Mouse (Mus musculus) common myeloid progenitor, adult 5-6 weeks (primary cell): Measurements from ENCODE around the gene Pdzd7. TPM values are rescaled to one million over a fixed set of nuclear protein-coding genes. Genes with fewer than 3 reads are reported as not detected.

Source experiments
- ATAC-seq: replicated peaks from 2 replicates; pipeline ENCODE4 v1.8.0; 2016; ENCODE audit warnings: low read depth, mild to moderate bottlenecking, moderate TSS enrichment, inconsistent platforms; ENCODE audit not compliant: poor library complexity, severe bottlenecking
- total RNA-seq: library from RNA; stranded (forward); fragments of 200-1000, 187-1606 nt; gene quantifications from 2 replicates; pipeline ENCODE4 v1.2.3, GENCODE M21; 2017

Gene Pdzd7
- total RNA-seq, 1 experiment from 2014 or later = 0.23 TPM

GRCm38 (mm10) chr19:45036867-45037266 lies 8.7 kb downstream of the Pdzd7 start:
- peak; percentile 76 for ATAC-seq

- peak; percentile 30 for ATAC-seq
Observed at GRCm38 (mm10) chr19:45032570-45033332, 12.8 kb downstream of the Pdzd7 start.

GRCm38 (mm10) chr19:45031780-45032179 lies 13.7 kb downstream of the Pdzd7 start:
- ATAC-seq = peak; percentile 73

GRCm38 (mm10) chr19:45030746-45031693 lies 14.5 kb downstream of the Pdzd7 start:
- peak; percentile 68 for ATAC-seq

GRCm38 (mm10) chr19:45030111-45030510 lies 15.4 kb downstream of the Pdzd7 start:
- 0 out of 2 replicates have a peak, but pooled peaks have one; percentile 22 for ATAC-seq

GRCm38 (mm10) chr19:45029571-45029970 lies 15.9 kb downstream of the Pdzd7 start:
- no peak for ATAC-seq

- ATAC-seq = no peak
Observed at GRCm38 (mm10) chr19:45028746-45029145, 16.8 kb downstream of the Pdzd7 start.

- ATAC-seq = no peak
Observed at GRCm38 (mm10) chr19:45027848-45028247, 17.7 kb downstream of the Pdzd7 start.

- no peak for ATAC-seq
Observed at GRCm38 (mm10) chr19:45026958-45027670, 18.4 kb downstream of the Pdzd7 start.

- no peak for ATAC-seq
Observed at GRCm38 (mm10) chr19:45025937-45026568, 19.5 kb downstream of the Pdzd7 start.

- ATAC-seq = no peak
Observed at GRCm38 (mm10) chr19:45024775-45025174, 20.7 kb downstream of the Pdzd7 start.

GRCm38 (mm10) chr19:45023993-45024392 lies 21.5 kb downstream of the Pdzd7 start:
- no peak for ATAC-seq

GRCm38 (mm10) chr19:45021362-45021761 lies 24.2 kb downstream of the Pdzd7 start:
- ATAC-seq = no peak

- ATAC-seq = no peak
Observed at GRCm38 (mm10) chr19:45020348-45020747, 25.2 kb downstream of the Pdzd7 start.

- no peak for ATAC-seq
Observed at GRCm38 (mm10) chr19:45018351-45018831, 27.1 kb downstream of the Pdzd7 start.

GRCm38 (mm10) chr19:45017909-45018308 lies 27.6 kb downstream of the Pdzd7 start:
- ATAC-seq = 0 out of 2 replicates have a peak, but pooled peaks have one; percentile 8

GRCm38 (mm10) chr19:45017216-45017771 lies 28.2 kb downstream of the Pdzd7 start:
- ATAC-seq = no peak

GRCm38 (mm10) chr19:45016341-45017215 lies 28.9 kb downstream of the Pdzd7 start:
- ATAC-seq = peak; percentile 22; the same call in 1 of the 2 replicates
